Mouse (Mus musculus) CD8-positive naive resting alpha-beta T cell, adult 57 days (primary cell): ENCODE data around the gene Tprg. TPM values are rescaled to one million over a fixed set of nuclear protein-coding genes. Genes with fewer than 3 reads are reported as not detected.

Experiments
- total RNA-seq: library from RNA; stranded (reverse); gene quantifications from one replicate; pipeline ENCODE4 v1.2.4, GENCODE M21; 2023

Tprg gene
- total RNA-seq, result not detected

GRCm38 (mm10) chr16:25286517-25286916 lies at the start of gene Tprg:
Tprg (plus strand) TSS chr16:25286817.

